Mouse (Mus musculus) liver, adult (tissue): Measurements from ENCODE around the gene Atp5h.

Experiments used
- GATA4 ChIP-seq: IDR thresholded peaks from 2 replicates; pipeline ENCODE4 v1.6.1; 2014; ENCODE audit warnings: mild to moderate bottlenecking, low read length; ENCODE audit not compliant: insufficient replicate concordance

Atp5h gene

DNA sequence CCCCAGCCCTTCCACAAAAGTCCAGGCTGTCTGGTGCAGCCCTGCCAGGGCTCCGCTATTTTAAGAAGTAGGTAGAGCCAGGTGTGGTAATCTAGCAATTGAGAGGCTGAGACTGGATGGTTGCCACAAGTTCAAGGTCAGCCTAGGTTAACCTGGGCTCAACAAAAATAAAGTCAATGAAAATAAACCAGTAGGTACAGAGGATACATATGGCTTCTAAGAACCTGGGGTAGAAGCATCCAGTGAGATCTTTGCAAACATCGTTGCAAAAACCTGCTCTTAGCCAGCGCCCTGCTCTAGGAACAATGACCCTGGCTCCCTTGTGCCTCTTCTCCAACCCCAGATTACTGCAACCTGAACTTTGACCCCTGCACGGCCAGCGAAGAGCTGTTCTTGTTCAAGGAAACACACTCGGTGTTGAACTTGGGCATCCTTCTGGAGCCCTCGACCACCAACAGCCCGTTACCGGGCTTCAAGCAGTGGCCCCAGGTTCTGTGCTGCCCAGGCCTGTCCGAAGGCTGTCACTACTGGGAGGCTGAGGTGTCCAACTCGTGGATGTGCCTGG lies 27.6 kb upstream of the Atp5h start:
- TF ChIP-seq GATA4, result no peak

DNA sequence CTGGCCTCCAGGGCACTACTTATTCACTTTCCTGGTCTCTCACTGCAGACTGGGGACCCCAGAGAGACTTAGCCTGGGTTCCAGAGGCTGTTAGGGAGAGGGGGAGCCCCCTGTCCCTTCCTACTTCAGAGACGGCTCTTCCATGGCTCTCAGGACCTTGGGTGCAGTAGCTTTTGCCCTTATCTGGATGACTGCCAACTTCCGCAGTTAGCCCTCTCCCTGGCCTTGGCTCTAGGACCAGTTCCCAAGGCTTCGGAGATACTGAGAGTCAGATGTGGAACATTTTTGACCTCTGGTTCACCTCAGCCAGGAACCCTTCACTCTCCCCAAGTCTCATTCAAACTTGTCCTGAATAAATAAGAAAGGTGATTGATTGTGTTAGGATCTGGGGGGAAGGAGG lies 27.1 kb upstream of the Atp5h start:
- TF ChIP-seq GATA4, result no peak

DNA sequence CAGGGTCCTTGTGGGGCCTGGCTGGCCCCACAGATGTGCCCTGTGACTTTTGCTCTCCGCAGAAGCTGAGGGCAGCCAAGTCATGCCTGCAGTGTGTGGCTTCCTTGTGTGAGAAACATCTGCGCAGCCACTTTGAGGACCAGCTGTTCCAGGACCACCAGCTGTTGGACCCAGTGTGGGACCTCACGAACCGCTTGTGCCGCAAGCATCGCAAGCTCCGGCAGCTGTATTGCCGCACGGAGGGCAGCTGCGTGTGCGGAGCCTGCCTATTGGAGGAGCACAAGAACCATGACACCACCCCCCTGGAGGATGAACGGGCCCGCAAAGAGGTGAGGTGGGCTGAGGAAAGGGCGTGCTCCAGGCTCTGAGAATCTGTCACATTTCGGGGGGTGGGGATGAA lies 21.7 kb upstream of the Atp5h start:
- no peak for TF ChIP-seq GATA4

DNA sequence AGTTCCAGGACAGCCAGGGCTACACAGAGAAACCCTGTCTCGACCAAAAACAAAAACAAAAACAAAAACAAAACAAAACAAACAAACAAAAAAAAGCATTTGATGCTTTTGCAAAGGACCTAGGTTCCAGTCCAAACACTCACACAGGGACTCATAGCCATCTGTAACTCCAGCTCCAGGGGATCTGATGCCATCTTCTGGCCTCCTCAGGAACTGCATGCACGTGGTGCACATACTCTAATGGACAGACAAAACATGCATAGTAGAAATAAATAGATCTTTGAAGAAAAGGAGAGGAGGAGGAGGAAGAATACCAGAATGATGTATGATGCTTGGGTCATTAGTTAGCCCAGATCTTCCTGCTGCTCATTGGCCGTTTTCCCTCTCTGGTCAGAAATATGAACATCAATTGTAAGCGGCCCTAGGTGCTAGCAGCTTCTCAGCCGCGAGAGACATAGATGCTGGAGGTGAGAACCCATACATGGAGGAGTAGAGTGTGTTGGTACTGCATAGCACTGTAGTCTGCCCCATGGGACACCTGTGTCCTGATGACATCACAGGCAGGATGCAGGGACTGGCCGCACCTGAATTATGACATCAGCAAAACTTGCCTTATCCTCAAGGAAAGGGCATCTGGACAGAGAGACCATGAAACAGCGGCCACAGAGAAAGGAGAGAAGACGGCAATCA lies 20.3 kb upstream of the Atp5h start, which contains the start of gene Trim80:
TSS of gene Trim80 (plus strand) at position 640 of the 690 bp plus-strand sequence.
- no peak for TF ChIP-seq GATA4

DNA sequence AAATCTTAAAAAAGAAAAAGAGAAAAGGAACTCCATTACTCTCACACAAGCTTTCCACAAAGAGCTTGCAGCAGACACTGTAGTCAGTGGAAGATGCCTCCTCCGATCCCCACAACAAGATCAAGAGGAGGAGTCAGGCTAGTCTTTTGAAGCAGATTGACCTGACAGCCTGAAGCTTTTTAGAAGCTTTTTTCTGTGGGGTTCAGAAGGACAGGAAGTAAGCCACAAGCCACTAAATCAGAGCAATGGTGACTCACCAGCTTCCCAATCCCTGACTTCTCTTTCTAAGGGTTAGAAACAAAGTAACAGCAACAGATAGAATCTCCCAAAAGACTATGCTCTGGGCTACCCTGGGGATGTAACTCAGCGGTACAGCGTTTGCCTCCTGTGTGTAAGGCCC lies 19.6 kb upstream of the Atp5h start:
- TF ChIP-seq GATA4, result no peak

DNA sequence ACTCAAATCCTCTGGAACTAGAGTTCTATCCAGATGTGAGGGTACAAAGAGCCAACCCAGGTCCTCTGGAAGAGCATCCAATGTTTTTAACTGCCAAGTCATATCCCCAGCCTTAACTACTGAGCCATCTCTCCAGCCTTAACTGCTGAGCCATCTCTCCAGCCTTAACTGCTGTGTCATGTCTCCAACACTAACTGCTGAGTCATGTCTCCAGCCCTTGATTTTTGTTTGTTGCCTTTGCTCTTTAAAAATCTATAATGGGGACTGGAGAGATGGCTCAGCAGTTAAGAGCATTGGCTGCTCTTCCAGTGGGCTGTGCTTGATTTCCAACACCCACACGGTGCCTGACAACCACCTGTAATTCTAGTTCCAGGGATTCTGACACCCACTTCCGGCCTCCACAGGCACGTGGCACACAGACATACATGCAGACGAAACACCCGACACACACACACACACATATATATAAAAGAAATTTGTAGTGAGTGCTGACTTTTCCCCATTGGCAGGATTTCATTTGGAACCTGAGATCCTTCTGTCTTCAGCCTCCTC lies 17.9 kb upstream of the Atp5h start:
- TF ChIP-seq GATA4, result no peak

DNA sequence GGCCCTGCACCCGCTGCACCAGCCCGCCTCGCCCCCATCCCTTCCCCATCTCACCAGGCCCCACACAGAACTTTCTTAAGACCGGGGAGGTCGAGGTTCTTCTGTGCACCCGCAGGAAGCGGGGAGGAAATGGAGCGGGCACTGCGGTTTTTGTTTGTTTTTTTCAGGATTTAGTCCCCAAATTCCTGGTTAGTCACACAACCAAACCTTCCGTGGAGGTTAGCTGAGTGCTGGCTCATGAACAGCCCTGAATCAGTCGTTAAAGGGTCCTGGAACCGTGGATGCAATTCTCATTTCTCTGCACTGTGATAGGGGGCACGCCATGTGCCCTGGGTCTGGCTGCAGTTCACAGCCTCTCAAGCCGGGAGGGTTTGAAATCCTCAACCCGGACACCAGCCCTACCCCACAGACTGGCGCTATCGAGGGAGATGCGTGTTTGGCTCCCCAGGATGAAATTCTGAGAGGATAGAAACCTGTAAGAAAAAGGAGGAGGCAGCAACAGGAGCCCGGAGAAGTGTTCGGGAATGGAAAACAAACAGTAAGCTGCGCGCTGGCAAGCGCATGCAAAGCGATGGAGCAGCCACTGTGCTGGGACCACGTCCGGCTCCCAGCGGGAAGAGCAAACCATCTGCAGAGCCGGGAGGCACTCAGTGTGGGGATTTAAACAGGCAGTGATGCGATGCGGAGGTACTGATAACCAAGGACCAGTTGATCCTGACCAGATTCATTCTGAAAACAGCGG lies 16.0 kb upstream of the Atp5h start:
- no peak for TF ChIP-seq GATA4

DNA sequence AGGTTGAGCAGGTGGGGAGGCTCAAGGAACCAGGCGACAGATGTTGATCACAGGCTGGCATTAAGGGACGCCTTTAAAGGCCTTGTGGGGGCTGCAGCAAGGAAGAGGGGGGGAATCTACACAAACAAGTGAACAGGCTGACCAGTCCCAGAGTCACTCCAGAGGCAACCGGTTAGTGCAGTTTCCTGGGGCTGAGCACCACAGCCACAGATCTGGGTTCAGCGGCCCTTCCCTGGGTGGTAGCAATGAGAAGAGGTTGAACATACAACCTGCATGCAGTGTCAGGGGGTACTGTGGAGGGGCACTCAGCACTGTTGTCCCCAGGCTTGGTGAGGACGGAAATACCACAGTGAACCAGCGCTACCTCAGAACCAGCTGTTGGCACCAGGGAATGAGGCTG lies 13.6 kb upstream of the Atp5h start:
- TF ChIP-seq GATA4, result no peak

DNA sequence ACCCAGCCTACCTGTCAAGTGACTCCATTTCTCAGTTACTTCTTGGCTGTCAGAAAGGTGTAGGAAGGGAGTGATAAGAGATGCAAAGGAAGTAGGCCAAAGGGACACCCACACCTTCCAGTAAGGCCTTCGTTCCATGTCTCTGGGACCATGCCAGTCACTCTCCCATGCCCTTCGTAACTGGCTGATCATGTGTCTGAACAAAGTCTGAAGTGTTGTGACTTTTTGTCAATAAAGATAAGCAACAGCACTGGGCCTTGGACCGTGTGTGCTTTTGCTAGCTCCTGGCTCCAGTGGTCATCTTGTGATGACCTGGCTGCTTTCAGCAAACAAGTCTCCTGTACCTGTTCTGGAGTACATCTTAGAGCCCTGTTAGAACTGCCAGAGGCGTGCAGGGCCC lies 13.1 kb upstream of the Atp5h start:
- TF ChIP-seq GATA4, result peak; percentile 88

DNA sequence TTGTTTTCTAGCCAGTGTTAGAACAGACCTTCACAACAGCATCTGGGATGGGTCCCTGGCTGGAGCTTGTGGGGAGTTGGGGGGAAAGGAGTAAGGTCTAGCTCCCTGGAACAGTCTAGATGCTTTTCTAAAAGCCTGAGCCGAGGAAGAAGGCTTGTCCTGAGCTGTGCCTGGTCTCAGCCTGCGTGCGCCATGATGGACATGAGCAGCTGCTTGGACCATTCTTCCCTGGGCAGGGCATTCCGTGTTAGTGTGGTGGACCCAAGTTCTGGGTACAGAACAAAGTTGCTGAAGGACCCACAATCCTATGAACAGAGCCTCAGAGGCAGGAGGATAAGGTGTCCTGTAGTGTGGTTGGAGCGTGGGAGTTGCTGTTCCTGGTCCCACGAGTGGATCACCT lies 10.8 kb upstream of the Atp5h start:
- TF ChIP-seq GATA4, result no peak

DNA sequence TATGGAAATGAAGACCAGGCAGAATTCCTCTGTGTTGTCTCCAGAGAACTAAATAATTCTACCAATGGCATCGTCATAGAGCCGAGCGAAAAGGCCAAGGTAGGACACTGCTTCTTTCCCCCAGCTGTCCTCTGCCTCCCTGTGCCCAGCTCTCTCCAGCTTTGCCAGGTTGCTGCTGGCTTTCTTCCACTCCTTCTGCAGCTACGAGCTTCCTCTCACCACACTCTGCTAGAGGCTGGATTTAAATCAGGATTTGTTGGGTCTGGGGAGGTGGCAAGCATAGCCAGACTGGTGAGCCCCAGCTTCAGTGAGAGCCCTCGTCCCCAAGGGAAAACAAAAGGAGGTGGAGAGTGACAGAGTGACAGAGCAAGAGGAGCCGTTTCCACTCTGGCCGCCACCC lies 9.5 kb upstream of the Atp5h start:
- TF ChIP-seq GATA4, result no peak

DNA sequence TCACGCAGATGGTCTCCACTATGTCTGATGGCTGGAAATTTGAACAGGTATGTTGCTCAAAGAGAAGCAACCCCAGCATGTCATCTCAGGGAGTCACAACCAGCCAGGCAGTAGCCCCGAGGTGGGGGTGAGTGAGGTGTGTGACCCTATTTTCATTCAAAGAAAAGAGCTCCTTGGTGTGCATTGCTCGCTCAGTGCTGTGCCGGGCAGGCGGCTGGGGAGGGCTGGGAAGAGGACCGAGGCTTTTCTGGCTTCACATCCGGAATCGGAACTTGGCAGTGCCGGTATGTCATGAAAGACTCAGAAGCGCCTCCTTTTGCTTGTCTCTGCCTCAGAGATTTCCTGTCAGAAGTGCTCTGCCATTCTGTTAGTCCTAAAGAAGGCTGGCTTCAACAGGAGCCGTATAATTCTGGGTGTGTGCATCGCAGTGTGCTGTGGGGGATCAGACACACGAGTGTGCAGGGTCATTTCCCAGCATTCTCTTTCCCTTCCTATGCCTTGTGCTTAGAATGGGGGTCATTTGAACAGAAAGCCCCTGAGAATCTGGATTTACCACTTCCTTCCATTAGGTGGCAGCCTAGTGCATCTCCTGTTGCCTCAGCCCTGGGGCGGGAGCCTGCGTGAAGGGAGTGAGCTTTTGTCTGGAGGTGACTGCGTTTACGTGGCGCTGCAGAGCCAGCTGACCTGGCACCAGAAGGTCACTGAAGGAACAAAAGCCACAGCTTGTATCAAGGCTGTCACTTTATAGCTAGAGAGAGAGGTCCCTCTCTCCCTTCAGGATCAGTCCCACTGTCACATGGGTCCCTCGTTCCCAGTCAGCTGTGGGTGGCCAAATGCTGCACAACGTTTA lies 7.9 kb upstream of the Atp5h start:
- no peak for TF ChIP-seq GATA4

DNA sequence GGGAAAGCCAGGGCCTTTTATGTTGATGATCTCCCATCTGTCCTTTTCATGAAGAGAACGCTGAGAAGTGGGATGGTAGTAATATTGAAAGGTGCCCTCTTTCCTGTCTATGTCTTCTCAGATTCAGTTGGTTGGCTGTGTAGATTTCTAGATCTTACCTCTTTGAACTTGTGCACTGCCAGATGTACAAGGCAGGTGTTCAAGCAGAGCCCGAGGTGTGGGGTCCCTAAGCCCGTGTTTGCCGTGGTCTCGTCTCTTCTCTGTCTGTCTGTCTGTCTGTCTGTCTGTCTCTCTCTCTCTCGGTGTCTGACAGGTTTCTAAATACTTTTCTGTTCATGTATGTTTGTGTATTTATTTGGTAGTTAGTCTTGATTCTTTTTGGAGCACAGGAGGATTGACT lies 5.9 kb upstream of the Atp5h start:
- no peak for TF ChIP-seq GATA4

DNA sequence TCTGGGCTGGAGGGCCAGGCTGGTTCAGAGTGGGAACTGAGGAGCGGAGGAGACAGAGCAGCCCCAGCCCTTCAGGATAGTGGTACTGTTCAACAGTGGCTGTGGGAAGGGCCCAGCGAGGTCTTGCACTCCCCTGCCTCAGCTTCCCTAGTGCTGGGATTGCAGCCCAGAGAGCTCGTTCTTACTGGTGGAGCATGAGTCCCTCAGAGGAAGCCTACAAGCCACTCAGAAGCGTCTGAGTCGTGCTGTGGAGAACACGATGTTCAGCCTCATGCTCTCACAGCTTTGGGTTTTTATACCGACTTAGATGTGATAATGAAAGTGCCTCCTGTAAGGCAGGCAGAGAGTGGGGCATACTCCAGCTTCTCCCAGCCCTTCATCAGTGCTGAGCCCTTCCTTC lies 4.9 kb upstream of the Atp5h start:
- TF ChIP-seq GATA4, result no peak

DNA sequence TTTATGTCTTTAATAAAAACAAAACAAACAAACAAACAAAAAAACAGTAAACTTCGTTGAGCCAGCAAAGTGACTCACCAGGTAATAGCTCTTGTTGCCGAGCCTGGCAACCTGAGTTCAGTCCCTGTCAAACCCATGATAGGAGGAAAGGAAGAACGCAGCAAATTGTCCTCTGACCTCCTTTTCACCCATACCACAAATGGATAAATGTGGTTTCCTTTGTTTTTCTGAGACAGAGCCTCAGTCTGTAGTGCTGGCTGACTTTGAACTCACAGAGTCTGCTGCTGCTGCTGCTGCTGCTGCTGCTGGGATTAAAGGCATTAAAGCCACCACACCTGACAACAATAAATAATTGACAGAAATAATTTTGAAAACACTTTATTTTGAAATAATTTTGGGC lies 3.3 kb upstream of the Atp5h start:
- TF ChIP-seq GATA4, result no peak

DNA sequence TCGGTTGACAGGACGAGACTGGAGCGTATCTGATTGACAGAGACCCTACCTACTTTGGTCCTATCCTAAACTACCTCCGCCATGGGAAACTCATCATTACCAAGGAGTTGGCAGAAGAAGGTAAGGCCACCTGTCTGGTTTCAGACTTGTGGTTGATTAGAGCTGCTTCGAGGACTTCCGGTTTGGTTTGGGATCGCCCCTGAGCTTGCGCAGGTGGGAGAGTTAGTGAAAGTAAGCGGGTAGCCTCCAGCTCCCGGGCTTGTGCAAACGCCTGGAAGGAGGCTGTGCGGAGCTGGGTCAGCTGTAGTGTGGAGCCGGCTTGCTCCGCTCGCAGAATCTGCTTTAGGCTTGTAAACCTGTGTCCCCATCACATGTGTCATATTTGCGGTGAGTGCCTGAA lies 2.2 kb upstream of the Atp5h start:
- no peak for TF ChIP-seq GATA4

DNA sequence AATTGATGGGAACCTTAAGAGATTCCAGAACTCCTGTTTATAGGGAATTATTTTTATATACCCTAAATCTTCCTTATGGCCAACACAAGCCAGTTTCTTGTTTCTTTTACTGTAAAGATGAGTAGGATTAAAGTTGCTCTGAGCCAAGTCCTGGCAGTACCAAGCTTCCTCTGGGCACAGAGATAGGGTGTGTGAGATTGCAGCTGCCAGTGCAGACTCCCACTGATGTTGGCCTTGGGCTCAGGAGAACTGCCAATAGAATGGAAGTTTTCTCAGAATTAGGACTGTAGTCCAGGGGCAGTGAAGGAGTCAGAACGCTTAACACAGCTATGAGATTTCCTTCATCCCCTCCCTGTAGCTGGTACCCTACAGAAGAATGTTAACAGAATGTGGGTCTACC lies 1.6 kb upstream of the Atp5h start:
- no peak for TF ChIP-seq GATA4
